Mouse (Mus musculus): ENCODE measurements around the gene Fubp3.

GRCm38 (mm10) chr2:31653971-31654853, 81.8 kb downstream of the Fubp3 start:
- no peak for TF ChIP-seq CTCF (IDR thresholded peaks at IDR 0.05; ENCODE audit: control insufficient read depth, insufficient read depth, low read length)
- no peak for TF ChIP-seq POLR2A (IDR thresholded peaks at IDR 0.05; ENCODE audit: borderline replicate concordance, control insufficient read depth, low read depth, low read length)

All from bone marrow, adult 2 months (tissue).